Mouse (Mus musculus) E14TG2a.4 (cell line): ENCODE data around the gene Intu.

Experiments used
- CTCF ChIP-seq: conservative IDR thresholded peaks from 2 replicates; pipeline ENCODE4 v1.5.1; 2014; ENCODE audit warnings: low read length
- NANOG ChIP-seq: IDR thresholded peaks from 2 replicates; pipeline ENCODE4 v1.6.1; 2014; ENCODE audit warnings: borderline replicate concordance, low read length, mixed read lengths
- POU5F1 ChIP-seq: IDR thresholded peaks from 2 replicates; pipeline ENCODE4 v1.6.1; 2014; ENCODE audit warnings: low read length, borderline replicate concordance

- TF ChIP-seq CTCF (peak; percentile 56), NANOG (no peak), POU5F1 (no peak)
These were observed 7.7 kb upstream of the Intu start for GRCm38 (mm10) chr3:40523371-40523783.
